Mouse (Mus musculus) adipose tissue, adult 10 weeks (tissue): ENCODE measurements around the gene Pdk4. TPM values are rescaled to one million over a fixed set of nuclear protein-coding genes. Genes with fewer than 3 reads are reported as not detected.

Source experiments
- polyA plus RNA-seq: library from polyadenylated mRNA; stranded (reverse); fragments of 350-450 nt; fragmentation: Illumina TruSeq; extraction: RNeasy Lipid Tissue Mini Kit (QIAGEN cat#74804); gene quantifications from one replicate; pipeline ENCODE4 v1.2.3, GENCODE M21; 2014; ENCODE audit warnings: low read depth, low replicate concordance

The Pdk4 gene
- 21.2 TPM for polyA plus RNA-seq

GRCm38 (mm10) chr6:5495961-5496853 lies at the start of gene Pdk4:
Gene Pdk4, minus strand, starts transcription at chr6:5496309.

Other genes with a start within 250 kb of the Pdk4 start
- 51.1 TPM for gene Pon3, start 240.0 kb downstream of the Pdk4 start, polyA plus RNA-seq
- 54.3 TPM for gene Pon2, start 197.9 kb downstream of the Pdk4 start, polyA plus RNA-seq
- 1.7 TPM for gene Asb4, start 112.9 kb downstream of the Pdk4 start, polyA plus RNA-seq
- gene Dync1i1, start 229.3 kb upstream of the Pdk4 start, polyA plus RNA-seq = 1.1 TPM